Mouse (Mus musculus): ENCODE measurements at regions not wholly inside any gene's neighbourhood (a gene's known extent, or its start where the extent isn't known, plus 50 kb on each side); places are given as distances from the start of the nearest gene placed in this dataset.

DNA sequence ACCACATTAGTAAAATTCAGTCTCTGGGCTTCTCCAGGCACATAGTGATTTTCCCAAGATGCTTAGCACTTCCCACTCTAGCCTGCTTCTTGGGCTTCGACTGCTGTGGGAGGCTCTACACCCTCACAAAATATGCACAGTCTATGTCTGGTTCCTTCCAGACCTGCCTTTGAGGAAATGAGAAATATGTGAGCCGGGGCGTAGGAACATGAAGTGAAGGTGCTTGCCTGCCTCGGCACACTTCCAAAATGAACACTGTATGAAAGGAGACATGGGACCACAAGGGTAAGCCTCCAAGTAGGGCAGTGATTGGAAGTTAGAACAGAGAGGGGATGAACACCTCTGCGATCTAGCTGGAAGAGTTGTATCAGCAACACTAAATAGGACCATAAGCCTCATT lies 54.5 kb downstream of the Gm10260 start:
- no peak overlapping the region for H3K27ac ChIP-seq (replicated peaks; ENCODE audit: low read depth, low read length)
- no peaks in the 10 kb centered on the region; the same call in 1 of the 2 replicates for H3K4me1 ChIP-seq (ENCODE audit: control insufficient read depth, insufficient read depth, insufficient read length, low read length)
- H3K4me3 ChIP-seq (ENCODE audit: insufficient read depth, low read depth, low read length), result no peak overlapping the region

- no peaks in the 10 kb centered on the region; the same call in 1 of the 2 replicates for H3K4me1 ChIP-seq (ENCODE audit: control insufficient read depth, insufficient read depth, insufficient read length, low read length)
- H3K27ac ChIP-seq (replicated peaks; ENCODE audit: low read depth, low read length), result no peak overlapping the region
- no peak overlapping the region for H3K4me3 ChIP-seq (ENCODE audit: insufficient read depth, low read depth, low read length)
Measured at GRCm38 (mm10) chr13:97704541-97704940, 55.9 kb downstream of the Gm10260 start.

- H3K4me1 ChIP-seq (ENCODE audit: control insufficient read depth, insufficient read depth, insufficient read length, low read length), result no peaks in the 10 kb centered on the region
- no peak overlapping the region for H3K27ac ChIP-seq (replicated peaks; ENCODE audit: low read depth, low read length)
- H3K4me3 ChIP-seq (ENCODE audit: insufficient read depth, low read depth, low read length), result no peak overlapping the region
Measured at GRCm38 (mm10) chr13:97698967-97699366, 61.5 kb downstream of the Gm10260 start.

DNA sequence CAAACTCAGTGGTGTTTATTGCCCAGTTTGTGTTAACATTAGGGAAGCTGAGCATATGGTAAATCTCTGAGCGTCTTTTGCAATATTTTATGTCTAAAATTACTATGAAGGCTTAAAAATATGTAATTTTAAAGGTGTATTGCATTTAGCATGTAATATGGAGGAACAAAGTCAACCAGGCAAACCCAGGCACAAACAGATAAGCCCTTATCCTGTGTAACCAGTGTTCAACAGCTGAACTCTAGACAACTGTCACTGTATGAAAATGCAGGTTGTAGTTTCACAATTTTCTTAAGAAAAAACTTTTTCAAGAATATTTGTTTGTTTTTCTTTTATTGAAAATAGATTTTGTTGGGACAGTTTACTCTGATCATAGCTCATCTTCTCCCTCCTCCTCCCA lies 62.1 kb downstream of the Gm10260 start:
- H3K27ac ChIP-seq (replicated peaks; ENCODE audit: low read depth, low read length), result no peak overlapping the region
- no peaks in the 10 kb centered on the region for H3K4me1 ChIP-seq (ENCODE audit: control insufficient read depth, insufficient read depth, insufficient read length, low read length)
- no peak overlapping the region for H3K4me3 ChIP-seq (ENCODE audit: insufficient read depth, low read depth, low read length)

DNA sequence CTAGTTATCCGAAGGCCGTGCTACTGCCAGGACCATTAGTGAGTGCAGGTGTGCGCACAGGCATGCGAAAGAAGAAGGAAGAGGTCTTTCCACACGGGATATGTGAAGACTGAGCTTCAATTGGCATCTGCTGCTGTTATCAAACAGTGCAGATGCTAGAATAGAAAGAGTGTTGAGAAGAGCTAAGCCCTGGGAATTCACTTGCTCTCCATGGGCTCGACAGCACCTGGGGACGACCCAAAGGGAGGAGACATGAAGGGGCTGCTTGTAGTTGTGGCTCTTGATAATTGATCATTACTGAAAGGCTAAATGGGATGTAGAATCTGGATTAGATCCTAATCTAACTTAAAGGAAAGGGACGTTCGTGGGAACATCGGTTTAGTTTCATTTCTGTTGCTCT lies 63.2 kb downstream of the Gm10260 start:
- Histone ChIP-seq H3K27ac (replicated peaks; ENCODE audit: low read depth, low read length) (no peak overlapping the region), H3K4me1 (ENCODE audit: control insufficient read depth, insufficient read depth, insufficient read length, low read length) (no peaks in the 10 kb centered on the region), H3K4me3 (ENCODE audit: insufficient read depth, low read depth, low read length) (no peak overlapping the region)

DNA sequence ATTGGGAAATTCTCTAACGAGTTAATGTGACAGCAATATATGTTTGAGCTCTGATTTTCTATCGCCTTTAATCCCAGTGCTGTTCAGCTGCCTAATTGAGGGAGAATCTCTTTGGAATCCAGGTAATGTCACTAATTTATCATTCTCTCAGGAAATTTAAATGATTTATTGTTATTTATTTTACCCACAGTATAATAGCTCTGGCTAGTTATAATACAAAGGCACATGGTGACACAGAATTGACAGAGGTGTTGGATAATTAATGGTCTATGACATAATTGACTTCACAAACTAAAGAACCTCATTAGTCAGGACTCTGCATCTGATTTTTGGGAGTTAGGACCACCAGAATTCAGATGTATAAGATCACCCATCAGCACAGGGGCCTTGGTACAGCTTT lies 65.4 kb downstream of the Gm10260 start:
- Histone ChIP-seq H3K27ac (replicated peaks; ENCODE audit: low read depth, low read length) (no peak overlapping the region), H3K4me3 (ENCODE audit: insufficient read depth, low read depth, low read length) (no peak overlapping the region), H3K4me1 (ENCODE audit: control insufficient read depth, insufficient read depth, insufficient read length, low read length) (no peaks in the 10 kb centered on the region)

DNA sequence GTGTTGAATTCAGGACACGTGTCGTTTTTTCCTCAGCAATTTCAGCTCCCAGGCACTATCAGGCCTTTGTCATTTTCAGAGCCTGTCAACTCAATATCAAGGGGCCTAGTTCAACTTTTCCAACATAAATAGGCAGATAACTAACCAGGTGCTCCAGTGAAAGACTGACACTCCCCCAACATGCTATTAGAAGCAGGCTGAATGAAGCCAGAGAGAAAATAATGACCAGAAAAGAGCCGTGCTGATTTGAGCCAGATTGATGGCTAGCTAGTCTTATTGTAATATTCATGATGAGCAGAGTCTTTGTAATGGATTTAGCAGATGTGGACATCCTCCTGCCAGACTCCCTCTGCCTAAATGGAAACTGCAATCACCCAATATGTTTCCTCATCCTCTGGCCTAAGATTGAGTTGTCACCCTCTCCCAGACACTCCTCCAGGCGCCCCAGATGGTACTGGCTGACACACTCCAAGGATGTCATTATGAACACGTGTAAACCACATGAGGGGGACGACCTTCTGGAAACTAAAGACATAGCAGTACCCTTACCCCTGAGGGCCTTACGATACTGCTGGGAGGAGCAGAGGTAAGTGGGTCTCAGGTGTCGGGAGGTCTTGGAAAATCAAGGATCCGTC lies 66.0 kb downstream of the Gm10260 start:
- Histone ChIP-seq H3K27ac (replicated peaks; ENCODE audit: low read depth, low read length) (no peak overlapping the region), H3K4me3 (ENCODE audit: insufficient read depth, low read depth, low read length) (no peak overlapping the region), H3K4me1 (ENCODE audit: control insufficient read depth, insufficient read depth, insufficient read length, low read length) (no peaks in the 10 kb centered on the region)

GRCm38 (mm10) chr13:97688310-97688886 lies 72.0 kb downstream of the Gm10260 start:
- H3K27ac ChIP-seq (replicated peaks; ENCODE audit: low read depth, low read length), result no peak overlapping the region
- no peaks in the 10 kb centered on the region for H3K4me1 ChIP-seq (ENCODE audit: control insufficient read depth, insufficient read depth, insufficient read length, low read length)

GRCm38 (mm10) chr13:97683836-97684235 lies 76.6 kb downstream of the Gm10260 start:
- H3K4me3 ChIP-seq (ENCODE audit: insufficient read depth, low read depth, low read length), result no peak overlapping the region
- H3K4me1 ChIP-seq (ENCODE audit: control insufficient read depth, insufficient read depth, insufficient read length, low read length), result no peaks in the 10 kb centered on the region
- H3K27ac ChIP-seq (replicated peaks; ENCODE audit: low read depth, low read length), result no peak overlapping the region

More at GRCm38 (mm10) chr13:97688310-97688886, 72.0 kb downstream of the Gm10260 start:
- no peak overlapping the region for H3K4me3 ChIP-seq (ENCODE audit: insufficient read depth, low read depth, low read length)

DNA sequence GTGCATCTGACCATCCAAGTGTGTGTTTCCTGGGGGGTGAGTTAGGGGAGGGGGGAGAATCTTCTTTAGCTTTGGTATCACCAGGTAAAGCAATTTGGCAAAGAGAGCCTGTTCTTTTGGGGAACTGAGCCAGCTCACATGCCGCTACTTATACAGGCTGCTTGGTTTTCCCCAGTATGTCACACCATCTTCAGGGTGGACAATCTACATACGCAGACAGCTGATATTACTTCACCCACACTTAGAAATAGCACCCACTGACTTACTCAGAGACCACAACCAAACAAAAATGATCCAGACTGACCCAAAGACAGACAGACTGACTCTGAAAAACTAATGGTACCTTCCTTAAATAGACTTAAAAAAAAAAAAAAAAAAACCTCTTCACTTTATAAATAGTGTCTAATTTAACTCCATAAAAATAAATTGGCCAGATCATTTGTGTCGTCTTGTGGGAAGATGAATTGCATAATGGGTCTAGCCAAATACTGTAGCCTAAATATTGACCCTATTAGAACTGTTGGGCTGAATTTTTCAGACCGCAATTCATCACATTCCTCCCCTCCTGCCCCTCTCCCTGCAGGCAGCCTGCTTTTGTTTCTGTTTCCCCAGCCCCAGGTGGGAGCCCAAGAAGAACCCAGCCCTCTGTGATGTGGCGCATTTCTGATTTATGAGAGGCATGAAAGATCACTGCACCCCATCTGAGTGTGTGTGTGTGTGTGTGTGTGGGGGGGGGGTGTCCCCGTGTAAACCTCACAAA lies 79.0 kb downstream of the Gm10260 start:
- Histone ChIP-seq H3K27ac (replicated peaks; ENCODE audit: low read depth, low read length) (no peak overlapping the region), H3K4me1 (ENCODE audit: control insufficient read depth, insufficient read depth, insufficient read length, low read length) (no peaks in the 10 kb centered on the region; the same call in 1 of the 2 replicates), H3K4me3 (ENCODE audit: insufficient read depth, low read depth, low read length) (no peak overlapping the region)

- Histone ChIP-seq H3K4me3 (ENCODE audit: insufficient read depth, low read depth, low read length) (no peak overlapping the region), H3K4me1 (ENCODE audit: control insufficient read depth, insufficient read depth, insufficient read length, low read length) (peaks cover 8% of the 10 kb centered on the region), H3K27ac (replicated peaks; ENCODE audit: low read depth, low read length) (no peak overlapping the region)
Measured at GRCm38 (mm10) chr13:97680283-97680896, 80.0 kb downstream of the Gm10260 start.

DNA sequence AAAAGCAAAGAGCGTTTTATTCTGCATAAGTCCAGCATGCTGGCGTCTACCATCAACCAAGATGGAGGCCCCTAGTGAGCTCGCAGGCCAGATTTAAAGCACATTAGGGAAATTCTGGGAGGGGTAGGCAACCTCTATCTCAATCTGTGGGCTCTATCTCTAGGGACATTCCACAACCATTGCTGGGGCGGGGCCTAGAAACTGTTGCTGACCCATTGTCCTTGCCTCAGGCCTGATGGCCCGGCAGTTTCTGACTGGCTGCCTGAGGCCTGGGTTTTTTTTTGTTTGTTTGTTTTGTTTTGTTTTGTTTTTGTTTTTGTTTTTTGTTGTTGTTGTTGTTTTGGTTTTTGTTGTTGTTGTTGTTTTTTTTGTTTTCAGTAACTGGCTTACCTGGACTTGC lies 81.4 kb downstream of the Gm10260 start:
- no peak overlapping the region for H3K27ac ChIP-seq (replicated peaks; ENCODE audit: low read depth, low read length)
- H3K4me1 ChIP-seq (ENCODE audit: control insufficient read depth, insufficient read depth, insufficient read length, low read length), result peaks cover 8% of the 10 kb centered on the region
- no peak overlapping the region for H3K4me3 ChIP-seq (ENCODE audit: insufficient read depth, low read depth, low read length)

- Histone ChIP-seq H3K4me3 (ENCODE audit: insufficient read depth, low read depth, low read length) (no peak overlapping the region), H3K4me1 (ENCODE audit: control insufficient read depth, insufficient read depth, insufficient read length, low read length) (peaks cover 8% of the 10 kb centered on the region), H3K27ac (replicated peaks; ENCODE audit: low read depth, low read length) (no peak overlapping the region)
Measured at GRCm38 (mm10) chr13:97676536-97677048, 83.8 kb downstream of the Gm10260 start.

- Histone ChIP-seq H3K4me3 (ENCODE audit: insufficient read depth, low read depth, low read length) (no peak overlapping the region), H3K27ac (replicated peaks; ENCODE audit: low read depth, low read length) (no peak overlapping the region), H3K4me1 (ENCODE audit: control insufficient read depth, insufficient read depth, insufficient read length, low read length) (peaks cover 8% of the 10 kb centered on the region)
Measured at GRCm38 (mm10) chr13:97673107-97673506, 87.3 kb downstream of the Gm10260 start.

- Histone ChIP-seq H3K4me3 (ENCODE audit: insufficient read depth, low read depth, low read length) (no peak overlapping the region), H3K4me1 (ENCODE audit: control insufficient read depth, insufficient read depth, insufficient read length, low read length) (peaks cover 8% of the 10 kb centered on the region), H3K27ac (replicated peaks; ENCODE audit: low read depth, low read length) (no peak overlapping the region)
Measured at GRCm38 (mm10) chr13:97672038-97672675, 88.3 kb downstream of the Gm10260 start.

All from brown adipose tissue, adult 24 weeks (tissue).